8 mouse cellular contexts compared by ENCODE assay signal in the genomic region with DNA sequence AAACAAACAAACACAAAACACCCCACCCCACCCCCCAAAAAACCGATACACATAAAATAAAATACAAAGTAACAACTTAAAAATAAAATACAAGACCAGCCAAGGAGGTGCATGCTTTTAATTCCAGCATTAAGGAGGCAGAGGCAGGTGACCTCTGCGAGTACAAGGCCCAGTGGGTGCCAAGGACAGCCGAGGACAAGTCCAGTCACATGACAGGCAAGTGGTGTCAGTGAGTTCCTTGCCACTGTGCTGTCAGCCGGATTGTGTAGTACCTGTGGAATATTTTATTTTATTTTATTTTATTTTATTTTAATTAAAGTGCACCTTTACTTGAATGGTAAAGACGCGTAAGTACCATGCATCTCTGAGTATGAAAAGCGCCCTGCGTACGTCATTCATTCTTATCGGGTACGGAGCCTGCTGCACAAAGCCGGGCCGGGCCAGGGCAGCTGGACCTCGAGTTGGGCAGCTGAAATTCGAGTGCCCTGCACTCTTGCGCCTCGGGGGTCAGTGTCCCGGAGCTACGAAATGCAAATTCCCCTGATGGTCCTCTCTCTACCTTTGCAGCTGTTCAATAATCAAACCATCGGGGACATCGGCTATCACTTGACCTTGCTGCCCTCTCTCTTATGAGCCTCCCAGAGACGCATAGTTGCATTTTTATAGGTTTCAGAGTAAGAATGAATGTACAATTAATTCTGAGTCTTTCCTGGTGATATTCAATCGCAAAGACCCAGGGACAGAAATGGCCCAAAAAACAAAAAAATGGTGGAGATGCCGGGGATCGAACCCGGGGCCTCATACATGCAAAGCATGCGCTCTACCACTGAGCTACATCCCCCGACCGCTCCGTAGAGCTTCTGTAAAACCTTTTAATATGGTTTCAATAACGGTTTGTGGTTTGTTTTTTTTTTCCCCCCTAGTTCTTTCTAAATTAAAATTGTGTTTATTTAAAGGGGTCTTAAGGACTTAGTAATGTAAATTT. TPM values are rescaled to one million over a fixed set of nuclear protein-coding genes. Genes with fewer than 3 reads are reported as not detected.
A peak's percentile ranks its signal among the peaks of the same experiment; 100 is the strongest.
DNase-seq lines count a peak whose midpoint lies in the region; ATAC-seq and TF ChIP-seq lines count a peak whose summit lies in the region.

No protein-coding gene starts in this region.

- TF ChIP-seq CTCF in embryonic fibroblast, embryonic 13.5 days (IDR thresholded peaks at IDR 0.05; ENCODE audit: borderline replicate concordance, insufficient read depth, low read length): no peak

- 0 out of 2 replicates have a peak, but pooled peaks cover 2% of the 10 kb centered on the region for H3K4me1 ChIP-seq in embryonic fibroblast, embryonic 13.5 days (ENCODE audit: control insufficient read depth, insufficient read depth, low read length)

- no peak for ATAC-seq in erythroid progenitor cell, adult 5-6 weeks (replicated peaks; ENCODE audit: low FRiP score, poor library complexity, severe bottlenecking)

- TF ChIP-seq POLR2A in embryonic fibroblast, embryonic 13.5 days (IDR thresholded peaks at IDR 0.05; ENCODE audit: low read depth, low read length): no peak

- H3K4me3 ChIP-seq in embryonic fibroblast, embryonic 13.5 days (ENCODE audit: insufficient read depth, low read length): peak overlapping the region; percentile 30

- H3K27ac ChIP-seq in embryonic fibroblast, embryonic 13.5 days (ENCODE audit: insufficient read depth, low read length): no peak overlapping the region

- peak; percentile 55 to 60 for DNase-seq in CD8-positive naive resting alpha-beta T cell, adult 2 months (ENCODE audit: low read depth in 2 of 2, low spot score in 2 of 2)
- DNase-seq in adrenal gland, adult 8-10 months: peak; percentile 62
- DNase-seq in heart, postnatal 4 days: peak; percentile 77
- DNase-seq in layer of hippocampus, adult 9-10 months (ENCODE audit: low spot score): peak; percentile 76
- peak; percentile 70 for DNase-seq in lung, postnatal 14 days
- peak; percentile 87 to 88 for DNase-seq in right cerebral cortex, adult 2 months (ENCODE audit: low spot score in 2 of 2)

RNA-seq across cellular contexts. Expression of a gene that starts 13.8 kb away (rescaled TPM):
- 1,000 to 10,000 TPM; 1,164 to 1,564 (median 1,502) TPM for total RNA-seq in adrenal gland, adult 8-10 months (2022)
- polyA plus RNA-seq in embryonic fibroblast, embryonic 13.5 days (2011; ENCODE audit: insufficient read length, low read depth, missing spikeins): 543 and 665 TPM in 2 replicates
- total RNA-seq in heart, postnatal 4 days (2021): 100 to 1,000 TPM; 781 to 834 TPM
- 158 and 186 TPM in 2 replicates for total RNA-seq in erythroid progenitor cell, adult 5-6 weeks (2015; ENCODE audit: low replicate concordance)
- 215 and 222 TPM in 2 replicates for total RNA-seq in erythroid progenitor cell, adult 5-6 weeks (2017; ENCODE audit: low replicate concordance)

RNA-seq across cellular contexts. Expression of a gene that starts 14.7 kb away (rescaled TPM):
- under 1 TPM in 3 of 4 experiments, not detected in 1; 0.41 to 0.48 (median 0.45) TPM for total RNA-seq in adrenal gland, adult 8-10 months (2022)
- polyA plus RNA-seq in embryonic fibroblast, embryonic 13.5 days (2011; ENCODE audit: insufficient read length, low read depth, missing spikeins): not detected in 2 replicates
- under 1 TPM; 0.21 to 0.29 TPM for total RNA-seq in heart, postnatal 4 days (2021)
- not detected in 2 replicates for total RNA-seq in erythroid progenitor cell, adult 5-6 weeks (2015; ENCODE audit: low replicate concordance)
- not detected in 2 replicates for total RNA-seq in erythroid progenitor cell, adult 5-6 weeks (2017; ENCODE audit: low replicate concordance)

RNA-seq across cellular contexts. Expression of a gene that starts 30.1 kb away (rescaled TPM):
- 10 to 100 TPM; 19.1 to 22.1 (median 19.9) TPM for total RNA-seq in adrenal gland, adult 8-10 months (2022)
- 18.6 and 27.6 TPM in 2 replicates for polyA plus RNA-seq in embryonic fibroblast, embryonic 13.5 days (2011; ENCODE audit: insufficient read length, low read depth, missing spikeins)
- 10 to 100 TPM; 13.6 to 14.6 TPM for total RNA-seq in heart, postnatal 4 days (2021)
- 3.2 and 5.0 TPM in 2 replicates for total RNA-seq in erythroid progenitor cell, adult 5-6 weeks (2015; ENCODE audit: low replicate concordance)
- 3.6 and 15.9 TPM in 2 replicates for total RNA-seq in erythroid progenitor cell, adult 5-6 weeks (2017; ENCODE audit: low replicate concordance)

RNA-seq across cellular contexts. Expression of a gene that starts 37.6 kb away (rescaled TPM):
- 10 to 100 TPM; 27.8 to 35.6 (median 31.6) TPM for total RNA-seq in adrenal gland, adult 8-10 months (2022)
- polyA plus RNA-seq in embryonic fibroblast, embryonic 13.5 days (2011; ENCODE audit: insufficient read length, low read depth, missing spikeins): 30.2 and 37.5 TPM in 2 replicates
- total RNA-seq in heart, postnatal 4 days (2021): 10 to 100 TPM; 55.8 to 56.3 TPM
- total RNA-seq in erythroid progenitor cell, adult 5-6 weeks (2015; ENCODE audit: low replicate concordance): 5.4 and 10.5 TPM in 2 replicates
- total RNA-seq in erythroid progenitor cell, adult 5-6 weeks (2017; ENCODE audit: low replicate concordance): 2.0 and 2.4 TPM in 2 replicates
